Mouse (Mus musculus): ENCODE measurements at regions not wholly inside any gene's neighbourhood (a gene's known extent, or its start where the extent isn't known, plus 50 kb on each side); places are given as distances from the start of the nearest gene placed in this dataset.

GRCm38 (mm10) chr5:41206462-41206861 is 501.5 kb downstream of the Rab28 start:
- DNase-seq (ENCODE audit: low read depth, low spot score): no peak

- no peak for DNase-seq (ENCODE audit: low read depth, low spot score)
These were observed 503.5 kb downstream of the Rab28 start for GRCm38 (mm10) chr5:41204417-41204816.

DNA sequence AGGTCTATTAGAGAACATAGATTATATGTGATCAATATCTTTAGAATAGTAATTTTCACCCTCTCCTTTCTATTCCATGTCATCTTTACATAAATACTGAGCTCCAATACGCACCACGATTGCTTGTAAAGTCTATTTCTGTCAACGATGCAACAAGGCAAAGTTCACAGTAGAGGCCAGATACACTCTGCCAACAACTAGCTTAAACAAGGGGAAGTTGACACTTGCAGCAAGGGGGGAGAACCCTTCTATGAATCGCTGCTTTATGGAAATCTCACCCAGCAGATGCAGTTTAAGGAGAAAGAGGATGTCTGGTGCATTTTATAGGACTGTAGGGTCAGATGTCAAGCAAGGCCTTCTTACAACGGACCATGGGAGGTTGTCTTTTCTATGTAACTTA is 520.8 kb downstream of the Rab28 start:
- DNase-seq (ENCODE audit: low read depth, low spot score): no peak

DNA sequence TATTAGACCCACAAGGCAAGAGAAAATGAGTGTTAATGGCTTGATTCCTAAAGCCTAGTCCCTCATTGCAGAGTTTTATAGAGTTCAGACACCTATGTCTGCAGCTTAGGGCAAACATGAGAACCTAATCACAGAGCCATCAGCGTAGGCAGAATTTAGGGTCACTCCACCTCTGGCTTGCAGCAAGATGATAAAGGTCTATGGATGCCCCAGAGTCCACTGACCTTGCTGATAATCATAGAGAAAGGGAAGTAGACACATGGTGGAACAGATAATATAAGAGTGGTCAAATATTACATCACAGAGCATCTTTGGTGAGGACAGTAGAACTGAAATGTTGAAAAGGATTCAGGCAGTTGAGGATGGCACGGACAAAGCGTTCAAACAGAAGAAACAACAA is 530.7 kb downstream of the Rab28 start:
- no peak for DNase-seq (ENCODE audit: low read depth, low spot score)

- DNase-seq (ENCODE audit: low read depth, low spot score): no peak
These were observed 541.9 kb downstream of the Rab28 start for GRCm38 (mm10) chr5:41165870-41166626.

DNA sequence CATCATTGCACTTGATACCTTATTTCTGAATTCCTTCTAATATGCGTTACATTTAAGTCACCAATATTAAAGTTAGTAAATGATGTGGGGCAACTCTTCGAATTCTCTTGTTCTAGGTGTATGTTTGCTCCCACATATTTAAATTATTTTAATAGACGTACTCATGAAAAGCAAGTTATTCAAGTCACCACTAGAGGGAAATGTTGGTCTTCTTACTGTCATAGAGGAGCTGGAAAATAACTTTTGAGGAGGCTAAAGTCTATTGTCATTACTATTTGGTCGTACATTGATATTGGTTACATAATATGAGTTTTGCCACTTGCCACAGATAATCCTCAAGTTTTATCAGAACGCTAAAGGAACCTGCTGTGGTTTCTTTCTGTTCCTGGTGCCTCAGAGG is 582.9 kb downstream of the Rab28 start:
- DNase-seq (ENCODE audit: low read depth, low spot score): no peak

DNA sequence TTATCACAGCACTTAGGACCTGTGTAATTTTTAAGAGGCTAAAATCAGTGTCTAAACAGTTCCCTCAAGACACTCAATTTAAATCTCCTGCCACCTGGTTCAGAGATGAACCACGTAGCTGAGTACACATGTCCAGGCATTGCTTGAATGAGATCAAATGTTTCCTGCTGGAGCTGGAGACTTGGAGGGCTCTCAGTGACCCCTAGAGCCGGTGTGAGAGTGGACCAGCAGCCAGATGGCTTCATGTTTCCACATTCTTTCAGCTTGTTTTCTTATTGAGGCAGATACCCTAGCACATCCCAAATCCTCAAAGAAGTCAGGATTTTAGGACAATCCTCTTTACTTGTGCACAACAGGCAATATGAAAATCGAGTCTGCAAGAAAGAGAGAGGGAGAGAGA is 590.3 kb downstream of the Rab28 start:
- DNase-seq (ENCODE audit: low read depth, low spot score): no peak

DNA sequence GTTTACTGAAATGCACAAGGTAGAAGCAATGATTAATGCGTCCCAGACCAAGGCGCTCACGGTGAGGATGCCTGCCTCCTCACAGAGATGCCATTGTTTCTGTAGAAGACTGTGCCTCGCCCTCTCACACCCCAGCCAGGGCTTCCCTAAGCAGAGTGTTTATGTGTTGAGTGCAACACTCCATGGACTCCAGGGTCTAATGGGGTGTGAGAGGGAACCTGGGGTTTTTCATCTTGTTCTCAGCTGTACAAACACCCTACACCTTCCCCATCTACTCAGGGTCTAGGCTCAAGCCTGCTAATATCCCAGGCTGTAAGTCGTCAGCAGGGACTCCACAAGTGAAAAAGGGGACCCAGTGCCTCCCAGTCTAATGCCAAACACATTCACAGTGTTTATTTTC is 620.2 kb downstream of the Rab28 start:
- no peak for DNase-seq (ENCODE audit: low read depth, low spot score)

GRCm38 (mm10) chr5:41076412-41076811 is 631.5 kb downstream of the Rab28 start:
- no peak for DNase-seq (ENCODE audit: low read depth, low spot score)

- DNase-seq (ENCODE audit: low read depth, low spot score): no peak
These were observed 646.3 kb downstream of the Rab28 start for GRCm38 (mm10) chr5:41061646-41062045.

DNA sequence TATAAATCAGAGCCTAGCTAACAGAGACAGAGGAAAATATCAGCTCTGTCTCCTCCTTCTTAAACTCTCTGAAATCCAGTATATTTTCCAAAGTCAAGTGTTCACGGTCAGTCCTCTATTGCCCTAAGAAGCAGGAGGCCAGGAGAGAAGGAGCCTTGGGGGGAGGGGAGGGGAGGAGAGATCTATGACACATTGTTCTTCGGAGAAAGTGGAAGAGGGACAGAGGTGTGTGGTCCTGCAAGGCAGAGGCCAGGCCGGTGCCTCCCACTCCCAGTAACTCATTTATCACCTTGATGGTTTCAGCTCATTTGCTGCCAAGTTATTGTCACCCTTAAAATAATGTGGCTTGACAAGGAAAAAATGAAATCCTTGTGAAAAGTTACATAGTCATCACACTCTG is 646.7 kb downstream of the Rab28 start:
- no peak for DNase-seq (ENCODE audit: low read depth, low spot score)

- no peak for DNase-seq (ENCODE audit: low read depth, low spot score)
These were observed 649.9 kb downstream of the Rab28 start for GRCm38 (mm10) chr5:41058015-41058414.

GRCm38 (mm10) chr5:41051948-41052347 is 656.0 kb downstream of the Rab28 start:
- DNase-seq (ENCODE audit: low read depth, low spot score): no peak

GRCm38 (mm10) chr5:41048515-41048914 is 659.4 kb downstream of the Rab28 start:
- no peak for DNase-seq (ENCODE audit: low read depth, low spot score)

DNA sequence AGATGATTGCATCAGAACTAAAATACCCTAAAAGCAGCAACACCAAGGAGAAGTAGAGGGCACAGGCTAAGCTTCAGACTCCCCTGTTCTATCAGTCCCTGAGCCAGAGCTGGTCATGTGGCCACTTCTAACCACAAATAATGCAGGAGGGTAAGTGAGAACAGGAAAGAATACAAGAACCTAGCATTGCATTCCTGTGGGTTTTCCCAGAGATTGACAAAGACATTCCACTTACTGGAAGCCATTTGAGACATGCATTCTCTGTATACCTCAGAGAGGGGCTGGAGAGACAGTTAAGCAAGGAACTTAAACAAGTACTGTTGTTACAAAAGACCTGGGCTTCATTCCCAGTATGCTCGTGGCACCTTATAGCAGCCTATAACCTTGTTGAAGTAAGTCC is 662.7 kb downstream of the Rab28 start:
- DNase-seq (ENCODE audit: low read depth, low spot score): no peak

GRCm38 (mm10) chr5:41044465-41044864 is 663.5 kb downstream of the Rab28 start:
- DNase-seq (ENCODE audit: low read depth, low spot score): peak; percentile 13

GRCm38 (mm10) chr5:41038790-41039189 is 669.2 kb downstream of the Rab28 start:
- DNase-seq (ENCODE audit: low read depth, low spot score): no peak

DNA sequence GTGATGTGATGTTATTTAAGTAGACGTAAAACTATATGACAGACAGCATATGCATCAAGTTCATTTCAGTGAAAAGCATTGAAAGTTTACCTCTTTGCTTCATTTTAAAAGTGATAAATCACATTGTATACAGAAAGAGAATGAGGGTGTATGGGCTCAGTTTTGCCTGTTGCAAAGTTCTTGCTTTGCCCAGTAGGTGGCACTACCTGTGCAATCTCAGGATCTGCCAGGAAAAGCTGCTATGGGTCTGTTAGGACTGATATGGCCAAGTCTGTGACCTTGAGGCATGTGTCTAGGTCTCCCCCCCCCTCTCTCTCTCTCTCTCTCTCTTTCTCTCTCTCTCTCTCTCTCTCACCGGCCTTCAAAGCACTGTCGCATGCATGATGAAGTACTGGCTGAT is 701.3 kb downstream of the Rab28 start:
- DNase-seq (ENCODE audit: low read depth, low spot score): no peak

DNA sequence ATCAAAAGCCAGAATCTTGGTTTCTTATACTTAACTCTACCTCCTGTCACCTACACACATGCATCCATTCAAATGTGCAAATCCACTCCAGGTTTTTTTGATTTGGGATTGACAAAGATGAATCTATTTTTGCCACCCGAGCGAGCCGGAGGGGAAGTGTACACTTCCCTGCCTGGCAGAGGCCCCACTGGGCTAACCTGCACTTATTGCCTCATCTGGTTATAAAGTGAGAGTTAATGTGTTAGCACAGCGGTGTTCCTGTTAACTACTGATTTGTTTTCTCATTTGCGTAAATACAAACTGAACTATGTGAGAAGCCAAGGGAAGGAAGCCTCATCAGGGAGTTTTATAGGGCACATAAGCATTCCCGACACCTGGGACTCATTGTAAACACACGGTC is 721.4 kb downstream of the Rab28 start:
- DNase-seq (ENCODE audit: low read depth, low spot score): no peak

GRCm38 (mm10) chr5:40974892-40975291 is 733.1 kb downstream of the Rab28 start:
- no peak for DNase-seq (ENCODE audit: low read depth, low spot score)

DNA sequence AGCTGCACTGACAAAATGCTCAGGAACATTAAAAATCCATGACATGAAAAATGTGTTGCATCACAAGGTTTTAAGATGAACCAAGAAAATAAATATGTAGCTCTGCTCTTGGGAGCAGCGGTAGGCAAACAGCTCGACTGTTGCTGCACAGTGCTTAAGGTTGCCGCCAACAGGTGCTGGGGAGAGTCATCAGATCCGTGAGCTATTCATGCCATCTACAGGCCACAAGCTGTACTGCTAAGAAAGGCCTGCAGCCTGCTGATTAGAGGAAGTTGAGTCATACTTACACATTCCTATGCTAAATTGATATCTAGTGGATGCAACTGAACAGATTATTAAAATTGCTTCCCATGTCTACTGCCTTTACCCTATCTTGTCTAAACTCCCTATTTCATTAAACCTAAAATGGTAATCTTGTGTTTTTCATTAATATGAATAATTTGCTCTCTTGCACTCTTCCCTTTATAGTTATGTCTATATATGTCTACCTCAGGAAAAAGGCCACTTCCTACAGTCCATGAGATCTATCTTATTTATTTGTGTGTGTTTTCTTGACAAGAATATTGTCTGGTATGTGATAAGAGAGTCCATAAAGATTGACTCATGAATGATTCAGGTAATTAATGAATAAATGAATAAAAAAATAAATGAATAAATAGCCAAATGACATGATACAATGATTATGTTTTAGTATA is 754.9 kb downstream of the Rab28 start:
- no peak for DNase-seq (ENCODE audit: low read depth, low spot score)

GRCm38 (mm10) chr5:40929127-40929526 is 778.8 kb downstream of the Rab28 start:
- DNase-seq (ENCODE audit: low read depth, low spot score): no peak

- DNase-seq (ENCODE audit: low read depth, low spot score): no peak
These were observed 787.0 kb downstream of the Rab28 start for GRCm38 (mm10) chr5:40920920-40921319.

Measured in CD4-positive helper T cell, adult 2 months (primary cell).